Mouse (Mus musculus) adrenal gland, adult 18-20 months (tissue): ENCODE measurements around the gene Esp8. TPM values are rescaled to one million over a fixed set of nuclear protein-coding genes. Genes with fewer than 3 reads are reported as not detected.
"Not testable (repeated sequence)": the region's sequence is repeated elsewhere in the genome, so short reads cannot be mapped to it uniquely, and the experiment has no call there.

ENCODE experiments used
- DNase-seq, 2 experiments: peaks; one replicate each; pipeline ENCODE4 v3.0.0; 2021 to 2022; ENCODE audit warnings: low spot score in 2 of 2
- long read RNA-seq, 2 experiments: library from polyadenylated mRNA; stranded (forward); transcript quantifications; one replicate each; pipeline ENCODE4 v2.0.0; 2021
- total RNA-seq, 2 experiments: library from RNA; stranded (reverse); gene quantifications; 1 replicate in 1 of 2; 2 replicates in 1 of 2; pipeline ENCODE4 v1.2.3; 2021

Gene Esp8
- not detected for total RNA-seq
- long read RNA-seq, experiment 1, result 0 reads
- long read RNA-seq, experiment 2, result 0 reads

GRCm38 (mm10) chr17:40519818-40520217 is at the start of gene Esp8:
TSS of gene Esp8 (plus strand) at chr17:40520022.
- no peak for DNase-seq

GRCm38 (mm10) chr17:40483566-40483965 is 36.3 kb upstream of the Esp8 start:
- DNase-seq, result not testable (repeated sequence)

- not testable (repeated sequence) for DNase-seq
These were observed 24.2 kb upstream of the Esp8 start for GRCm38 (mm10) chr17:40495468-40496185.

- DNase-seq, result no peak
These were observed 10.0 kb downstream of the Esp8 start for GRCm38 (mm10) chr17:40529813-40530212.

- DNase-seq, result no peak
These were observed 11.3 kb downstream of the Esp8 start for GRCm38 (mm10) chr17:40531147-40531546.

- not testable (repeated sequence) for DNase-seq
These were observed 27.2 kb downstream of the Esp8 start for GRCm38 (mm10) chr17:40547005-40547404.

GRCm38 (mm10) chr17:40553470-40553869 is 33.6 kb downstream of the Esp8 start:
- DNase-seq, result no peak

GRCm38 (mm10) chr17:40561207-40561606 is 41.4 kb downstream of the Esp8 start, which contains the start of gene Esp6:
TSS of gene Esp6 (plus strand) at chr17:40561507.
- DNase-seq, result no peak

Other genes with a start within 250 kb of the Esp8 start
- gene Crisp1, start 200.8 kb upstream of the Esp8 start, total RNA-seq, result not detected
- gene Esp6, start 41.5 kb downstream of the Esp8 start, total RNA-seq, result not detected
- gene Esp4, start 78.6 kb downstream of the Esp8 start, total RNA-seq, result not detected
- not detected for gene Esp3, start 112.1 kb downstream of the Esp8 start, total RNA-seq
- gene Esp1, start 207.1 kb downstream of the Esp8 start, total RNA-seq, result not detected